Mouse (Mus musculus) gonadal fat pad, adult 2 months (tissue): ENCODE measurements around the gene Serpina3f. TPM values are rescaled to one million over a fixed set of nuclear protein-coding genes. Genes with fewer than 3 reads are reported as not detected.
"Not testable (repeated sequence)": the region's sequence is repeated elsewhere in the genome, so short reads cannot be mapped to it uniquely, and the experiment has no call there.

Experiments
- DNase-seq: peaks from one replicate; pipeline ENCODE4 v3.0.0-alpha.2; 2012; ENCODE audit warnings: low read depth
- polyA plus RNA-seq: library from polyadenylated mRNA; depleted of rRNA; stranded (reverse); fragments of >200 nt; gene quantifications from 2 replicates; pipeline ENCODE4 v1.2.3, GENCODE M21; 2012; rRNA removed

The Serpina3f gene
- 0.27 and 0.57 TPM in 2 replicates for polyA plus RNA-seq

- no peak for DNase-seq
Observed at GRCm38 (mm10) chr12:104214445-104214753, at the start of gene Serpina3f. TSS of gene Serpina3f (plus strand) at chr12:104214544.

GRCm38 (mm10) chr12:104174747-104175146 lies 39.6 kb upstream of the Serpina3f start:
- DNase-seq: no peak

GRCm38 (mm10) chr12:104175636-104176035 lies 38.7 kb upstream of the Serpina3f start:
- DNase-seq: no peak

GRCm38 (mm10) chr12:104178577-104178976 lies 35.8 kb upstream of the Serpina3f start:
- no peak for DNase-seq

- no peak for DNase-seq
Observed at GRCm38 (mm10) chr12:104178987-104179386, 35.4 kb upstream of the Serpina3f start.

GRCm38 (mm10) chr12:104185046-104185445 lies 29.3 kb upstream of the Serpina3f start:
- DNase-seq: no peak

- peak; percentile 47 for DNase-seq
Observed at GRCm38 (mm10) chr12:104186041-104186581, 28.2 kb upstream of the Serpina3f start.

- DNase-seq: no peak
Observed at GRCm38 (mm10) chr12:104189246-104189645, 25.1 kb upstream of the Serpina3f start.

- DNase-seq: no peak
Observed at GRCm38 (mm10) chr12:104190852-104191251, 23.5 kb upstream of the Serpina3f start.

- DNase-seq: no peak
Observed at GRCm38 (mm10) chr12:104209149-104209548, 5.2 kb upstream of the Serpina3f start.

GRCm38 (mm10) chr12:104209802-104210201 lies 4.5 kb upstream of the Serpina3f start:
- no peak for DNase-seq

GRCm38 (mm10) chr12:104213689-104214444 lies 477 bp upstream of the Serpina3f start:
- DNase-seq: no peak

GRCm38 (mm10) chr12:104215249-104215648 lies 905 bp downstream of the Serpina3f start:
- no peak for DNase-seq

- no peak for DNase-seq
Observed at GRCm38 (mm10) chr12:104221616-104222015, 7.3 kb downstream of the Serpina3f start.

GRCm38 (mm10) chr12:104223690-104224089 lies 9.3 kb downstream of the Serpina3f start:
- no peak for DNase-seq

- no peak for DNase-seq
Observed at GRCm38 (mm10) chr12:104224598-104225300, 10.4 kb downstream of the Serpina3f start.

- DNase-seq: no peak
Observed at GRCm38 (mm10) chr12:104230762-104231161, 16.4 kb downstream of the Serpina3f start.

GRCm38 (mm10) chr12:104235915-104236314 lies 21.6 kb downstream of the Serpina3f start, which contains the start of gene Serpina3g:
TSS of gene Serpina3g (plus strand) at chr12:104236245.
- DNase-seq: no peak

GRCm38 (mm10) chr12:104238048-104238447 lies 23.7 kb downstream of the Serpina3f start:
- not testable (repeated sequence) for DNase-seq

GRCm38 (mm10) chr12:104243307-104243706 lies 29.0 kb downstream of the Serpina3f start:
- DNase-seq: no peak

- no peak for DNase-seq
Observed at GRCm38 (mm10) chr12:104245092-104245491, 30.7 kb downstream of the Serpina3f start.

GRCm38 (mm10) chr12:104245595-104245994 lies 31.3 kb downstream of the Serpina3f start:
- no peak for DNase-seq

GRCm38 (mm10) chr12:104247553-104248002 lies 33.2 kb downstream of the Serpina3f start:
- peak; percentile 41 for DNase-seq
